In genomic region chr11:24340677-24341076, GRCm38 (mm10) we compare ENCODE assay signal across 23 mouse cellular contexts.
A peak's percentile ranks its signal among the peaks of the same experiment; 100 is the strongest.
DNase-seq lines count a peak whose midpoint lies in the region; ATAC-seq and TF ChIP-seq lines count a peak whose summit lies in the region.
"Had no signal": no experiment of that assay in that cellular context is flagged by ENCODE, and none has a peak within 500 bp of the region (broad histone marks: within the 10 kb centered on the region; RNA-seq: fewer than 3 reads in every experiment).

No protein-coding gene starts in this region.

- peak; percentile 44; the same call in 1 of the 2 replicates for ATAC-seq in midbrain, postnatal 0 days (ENCODE audit: low FRiP score)
- no peak for ATAC-seq in midbrain, embryonic 13.5 days
- ATAC-seq: forebrain, embryonic 13.5 days; inflammation-experienced regulatory T-cells, adult 6 months; midbrain, embryonic 16.5 days had no signal

- H3K36me3 ChIP-seq in midbrain, postnatal 0 days (ENCODE audit: insufficient read depth, low read length), result no peaks in the 10 kb centered on the region
- H3K36me3 ChIP-seq in midbrain, embryonic 13.5 days, result no peaks in the 10 kb centered on the region
- H3K36me3 ChIP-seq in limb, embryonic 10.5 days, result no peaks in the 10 kb centered on the region
- H3K36me3 ChIP-seq: hindbrain, embryonic 12.5 days; limb, embryonic 15.5 days had no signal

- 97% methylated on average over 2 of the region's 2 CpGs for WGBS in midbrain, postnatal 0 days
- 78% methylated on average over 2 of the region's 2 CpGs for WGBS in midbrain, embryonic 13.5 days
- WGBS in limb, embryonic 10.5 days, result 78% methylated on average over 2 of the region's 2 CpGs

- H3K27me3 ChIP-seq in midbrain, postnatal 0 days (ENCODE audit: insufficient read depth, low read length), result no peaks in the 10 kb centered on the region
- no peaks in the 10 kb centered on the region for H3K27me3 ChIP-seq in midbrain, embryonic 13.5 days
- no peaks in the 10 kb centered on the region for H3K27me3 ChIP-seq in limb, embryonic 10.5 days (ENCODE audit: low read depth, poor library complexity, severe bottlenecking)
- H3K27me3 ChIP-seq: forebrain, embryonic 13.5 days; hindbrain, embryonic 12.5 days; limb, embryonic 15.5 days had no signal

- no peak overlapping the region for H3K4me2 ChIP-seq in midbrain, postnatal 0 days (ENCODE audit: low read depth, low read length, poor library complexity, severe bottlenecking)
- no peak overlapping the region for H3K4me2 ChIP-seq in midbrain, embryonic 13.5 days (replicated peaks)
- H3K4me2 ChIP-seq: forebrain, embryonic 13.5 days; heart, embryonic 11.5 days; hindbrain, embryonic 12.5 days; limb, embryonic 15.5 days had no signal

- no peak overlapping the region for H3K9ac ChIP-seq in midbrain, postnatal 0 days (replicated peaks; ENCODE audit: low read length, poor library complexity, severe bottlenecking)
- H3K9ac ChIP-seq in midbrain, embryonic 13.5 days (replicated peaks), result no peak overlapping the region
- H3K9ac ChIP-seq: forebrain, embryonic 13.5 days; hindbrain, embryonic 12.5 days; limb, embryonic 15.5 days had no signal

- no peak overlapping the region for H3K27ac ChIP-seq in midbrain, postnatal 0 days (ENCODE audit: low read depth, low read length)
- no peak overlapping the region for H3K27ac ChIP-seq in midbrain, embryonic 13.5 days
- H3K27ac ChIP-seq in limb, embryonic 10.5 days, result no peak overlapping the region
- H3K27ac ChIP-seq: forebrain, embryonic 13.5 days; gastrocnemius, adult 2 months; hindbrain, embryonic 12.5 days; left cerebral cortex, adult 2 months; limb, embryonic 15.5 days; stomach, postnatal 0 days had no signal

- no peaks in the 10 kb centered on the region for H3K4me1 ChIP-seq in midbrain, postnatal 0 days (ENCODE audit: insufficient read depth, low read length)
- 0 out of 2 replicates have a peak, but pooled peaks cover 4% of the 10 kb centered on the region for H3K4me1 ChIP-seq in midbrain, embryonic 13.5 days (replicated peaks)
- peaks cover 21% of the 10 kb centered on the region for H3K4me1 ChIP-seq in limb, embryonic 10.5 days

- no peak for DNase-seq in midbrain, postnatal 0 days (ENCODE audit: low spot score)
- DNase-seq in NIH3T3 (ENCODE audit: low read depth), result peak; percentile 31
- peak; percentile 14 for DNase-seq in limb, embryonic 10.5 days (ENCODE audit: low spot score)
- no peak for DNase-seq in natural killer cell, adult 2 months (ENCODE audit: low spot score in 2 of 2)
- no peak for DNase-seq in embryo, embryonic 10 days (ENCODE audit: low spot score)
- DNase-seq in lung, postnatal 4 days, result no peak
- DNase-seq: adrenal gland, adult 2 months; cerebellum, adult 11-12 months; gastrocnemius, adult 2 months; kidney, adult 9 months; kidney, postnatal 14 days; lung, adult 18-20 months; lung, postnatal 10 days; thymus, adult 2 months had no signal

- no peak for TF ChIP-seq CTCF in midbrain, postnatal 0 days (IDR thresholded peaks at IDR 0.05)

- no peaks in the 10 kb centered on the region for H3K9me3 ChIP-seq in midbrain, postnatal 0 days (ENCODE audit: low read length)
- no peaks in the 10 kb centered on the region for H3K9me3 ChIP-seq in midbrain, embryonic 13.5 days
- H3K9me3 ChIP-seq in limb, embryonic 10.5 days (replicated peaks), result no peaks in the 10 kb centered on the region
- H3K9me3 ChIP-seq: forebrain, embryonic 13.5 days; hindbrain, embryonic 12.5 days; limb, embryonic 15.5 days had no signal

- no peak overlapping the region for H3K4me3 ChIP-seq in midbrain, postnatal 0 days (ENCODE audit: low read depth, low read length)
- H3K4me3 ChIP-seq in midbrain, embryonic 13.5 days (replicated peaks), result no peak overlapping the region
- no peak overlapping the region for H3K4me3 ChIP-seq in limb, embryonic 10.5 days
- H3K4me3 ChIP-seq: forebrain, embryonic 13.5 days; gastrocnemius, adult 2 months; hindbrain, embryonic 12.5 days; left cerebral cortex, adult 2 months; limb, embryonic 15.5 days had no signal

Comparison
In these comparisons a context has a peak if more than half of its experiments do, and no peak if none do; other contexts are left out.
1. DNase-seq: peak in NIH3T3 (single experiment) and limb, embryonic 10.5 days (single experiment); none in midbrain, postnatal 0 days (single experiment), natural killer cell, adult 2 months (0 of 2), embryo, embryonic 10 days (single experiment) and lung, postnatal 4 days (0 of 2).